Mouse (Mus musculus) megakaryocyte, embryonic 14.5 days (primary cell): ENCODE measurements around the gene Bivm.

Source experiments
- FLI1 ChIP-seq: IDR thresholded peaks from 2 replicates; pipeline ENCODE4 v1.6.1; 2012; ENCODE audit warnings: low read length, inconsistent platforms, mixed read lengths
- GATA1 ChIP-seq: IDR thresholded peaks from 3 replicates; pipeline ENCODE4 v1.6.1; 2012; ENCODE audit warnings: mixed read lengths, low read length, inconsistent platforms, borderline replicate concordance

- TF ChIP-seq FLI1: no peak
- no peak for TF ChIP-seq GATA1
These were observed 24.0 kb downstream of the Bivm start for GRCm38 (mm10) chr1:44142747-44143146.
